In the genomic region with DNA sequence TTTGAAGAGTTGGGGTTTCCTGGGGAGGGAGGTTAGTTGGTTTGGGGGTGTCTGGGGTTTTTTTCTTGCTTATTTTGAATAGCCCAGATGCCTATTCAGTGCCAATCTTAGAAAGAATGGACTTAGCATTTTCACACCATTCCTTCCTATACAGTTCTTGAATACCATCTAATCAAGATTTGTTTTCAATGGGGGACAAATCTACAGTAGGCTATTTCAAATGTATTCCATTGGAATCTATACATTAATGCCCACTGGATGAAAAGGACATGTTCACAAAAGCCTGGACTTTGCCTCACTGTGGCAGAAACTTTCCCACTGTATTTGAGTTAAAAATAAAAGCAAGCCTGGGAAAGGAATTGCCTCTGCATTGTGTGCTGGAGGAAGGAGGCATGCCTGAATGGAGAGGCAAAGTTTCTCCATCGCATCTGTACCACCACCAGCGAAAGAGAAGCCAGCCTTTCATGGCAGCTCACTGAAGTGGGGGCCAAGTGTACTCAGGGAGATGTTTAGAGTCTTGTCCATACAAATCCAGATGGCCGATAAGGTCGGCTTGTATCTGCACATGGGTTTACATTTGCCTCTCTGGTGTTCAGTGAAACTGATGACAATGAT, we compare ENCODE assay signal across 26 mouse cellular contexts. TPM values are rescaled to one million over a fixed set of nuclear protein-coding genes. Genes with fewer than 3 reads are reported as not detected.
DNase-seq lines count a peak whose midpoint lies in the region; ATAC-seq and TF ChIP-seq lines count a peak whose summit lies in the region.
"Had no signal": no experiment of that assay in that cellular context is flagged by ENCODE, and none has a peak within 500 bp of the region (broad histone marks: within the 10 kb centered on the region; RNA-seq: fewer than 3 reads in every experiment).

No protein-coding gene starts in this region.

- ATAC-seq in forebrain, postnatal 0 days, result no peak
- peak; percentile 80 for ATAC-seq in forebrain, embryonic 14.5 days
- 0 out of 2 replicates have a peak, but pooled peaks have one; percentile 56 for ATAC-seq in hindbrain, embryonic 16.5 days
- no peak for ATAC-seq in midbrain, postnatal 0 days (ENCODE audit: low FRiP score)
- ATAC-seq: CD4-positive, CD25-positive, alpha-beta regulatory T cell, adult 4 months; lung, postnatal 0 days had no signal

- no peak overlapping the region for H3K4me2 ChIP-seq in forebrain, postnatal 0 days (ENCODE audit: low read depth)
- no peak overlapping the region for H3K4me2 ChIP-seq in forebrain, embryonic 14.5 days (ENCODE audit: low read length)
- no peak overlapping the region for H3K4me2 ChIP-seq in hindbrain, embryonic 16.5 days (ENCODE audit: low read length)
- H3K4me2 ChIP-seq in midbrain, postnatal 0 days (ENCODE audit: low read depth, low read length, poor library complexity, severe bottlenecking), result no peak overlapping the region
- H3K4me2 ChIP-seq: embryonic facial prominence, embryonic 15.5 days had no signal

- H3K4me3 ChIP-seq in forebrain, embryonic 10.5 days, result no peak overlapping the region
- no peak overlapping the region for H3K4me3 ChIP-seq in forebrain, postnatal 0 days (ENCODE audit: low read depth, low read length)
- no peak overlapping the region for H3K4me3 ChIP-seq in forebrain, embryonic 14.5 days (ENCODE audit: low read depth, low read length)
- no peak overlapping the region for H3K4me3 ChIP-seq in hindbrain, embryonic 16.5 days (ENCODE audit: low read length)
- H3K4me3 ChIP-seq in midbrain, postnatal 0 days (ENCODE audit: low read depth, low read length), result no peak overlapping the region
- H3K4me3 ChIP-seq: embryonic facial prominence, embryonic 15.5 days; limb, embryonic 12.5 days; myocyte had no signal

- no peak for DNase-seq in forebrain, embryonic 10.5 days (ENCODE audit: extremely low spot score, low spot score)
- no peak for DNase-seq in forebrain, postnatal 0 days
- peak; percentile 69 for DNase-seq in forebrain, embryonic 14.5 days (ENCODE audit: low spot score)
- no peak for DNase-seq in midbrain, postnatal 0 days (ENCODE audit: low spot score)
- DNase-seq in cerebellum, postnatal 4 days (ENCODE audit: low spot score in 2 of 2), result no peak
- DNase-seq in heart, adult 8-10 months (ENCODE audit: low spot score), result no peak
- no peak for DNase-seq in spleen, adult 18-20 months
- DNase-seq: adrenal gland, postnatal 36 days; cerebellum, adult 9-10 months; heart, adult 18-20 months; heart, postnatal 10 days; thymus, postnatal 4 days had no signal

- H3K27ac ChIP-seq in forebrain, embryonic 10.5 days, result peak overlapping the region; percentile 88
- no peak overlapping the region for H3K27ac ChIP-seq in forebrain, postnatal 0 days (ENCODE audit: low read depth, low read length)
- peak overlapping the region; percentile 49 for H3K27ac ChIP-seq in forebrain, embryonic 14.5 days (ENCODE audit: low read depth, low read length)
- H3K27ac ChIP-seq in hindbrain, embryonic 16.5 days (ENCODE audit: low read depth, low read length), result no peak overlapping the region; the same call in 1 of the 2 replicates
- 0 out of 2 replicates have a peak overlapping the region, but pooled peaks have one; percentile 2 for H3K27ac ChIP-seq in midbrain, postnatal 0 days (ENCODE audit: low read depth, low read length)
- H3K27ac ChIP-seq: embryonic facial prominence, embryonic 15.5 days; kidney, postnatal 0 days; limb, embryonic 12.5 days; liver, embryonic 14.5 days had no signal

- 46% methylated on average over 4 of the region's 4 CpGs for WGBS in forebrain, embryonic 10.5 days
- 10% methylated on average over 4 of the region's 4 CpGs for WGBS in forebrain, postnatal 0 days
- 6% methylated on average over 4 of the region's 4 CpGs for WGBS in forebrain, embryonic 14.5 days
- 24% methylated on average over 4 of the region's 4 CpGs for WGBS in hindbrain, embryonic 16.5 days
- WGBS in midbrain, postnatal 0 days, result 22% methylated on average over 4 of the region's 4 CpGs

- no peaks in the 10 kb centered on the region for H3K27me3 ChIP-seq in forebrain, embryonic 10.5 days (ENCODE audit: poor library complexity, severe bottlenecking)
- no peaks in the 10 kb centered on the region for H3K27me3 ChIP-seq in forebrain, postnatal 0 days (ENCODE audit: insufficient read depth, low read length)
- H3K27me3 ChIP-seq in forebrain, embryonic 14.5 days (replicated peaks; ENCODE audit: control insufficient read depth, insufficient read depth, low read length), result no peaks in the 10 kb centered on the region
- H3K27me3 ChIP-seq in hindbrain, embryonic 16.5 days (replicated peaks; ENCODE audit: control insufficient read depth, insufficient read depth, low read length), result no peaks in the 10 kb centered on the region
- H3K27me3 ChIP-seq in midbrain, postnatal 0 days (ENCODE audit: insufficient read depth, low read length), result no peaks in the 10 kb centered on the region
- H3K27me3 ChIP-seq: embryonic facial prominence, embryonic 15.5 days; limb, embryonic 12.5 days had no signal

- H3K9ac ChIP-seq in forebrain, postnatal 0 days, result no peak overlapping the region
- H3K9ac ChIP-seq in forebrain, embryonic 14.5 days (ENCODE audit: low read length), result no peak overlapping the region
- H3K9ac ChIP-seq in hindbrain, embryonic 16.5 days (ENCODE audit: low read depth, low read length), result no peak overlapping the region
- H3K9ac ChIP-seq in midbrain, postnatal 0 days (replicated peaks; ENCODE audit: low read length, poor library complexity, severe bottlenecking), result no peak overlapping the region
- H3K9ac ChIP-seq: embryonic facial prominence, embryonic 15.5 days; limb, embryonic 12.5 days; liver, embryonic 14.5 days had no signal

- H3K4me1 ChIP-seq in forebrain, embryonic 10.5 days, result peaks cover 36% of the 10 kb centered on the region
- 0 out of 2 replicates have a peak, but pooled peaks cover 7% of the 10 kb centered on the region for H3K4me1 ChIP-seq in forebrain, postnatal 0 days (ENCODE audit: insufficient read depth)
- H3K4me1 ChIP-seq in forebrain, embryonic 14.5 days (ENCODE audit: control insufficient read depth, insufficient read depth, low read length), result peaks cover 11% of the 10 kb centered on the region
- H3K4me1 ChIP-seq in hindbrain, embryonic 16.5 days (ENCODE audit: control insufficient read depth, insufficient read depth, low read depth, low read length), result peaks cover 6% of the 10 kb centered on the region
- 0 out of 2 replicates have a peak, but pooled peaks cover 3% of the 10 kb centered on the region for H3K4me1 ChIP-seq in midbrain, postnatal 0 days (ENCODE audit: insufficient read depth, low read length)
- H3K4me1 ChIP-seq: embryonic facial prominence, embryonic 15.5 days had no signal

- peaks cover 8% of the 10 kb centered on the region; the same call in 1 of the 2 replicates for H3K9me3 ChIP-seq in forebrain, embryonic 10.5 days
- no peaks in the 10 kb centered on the region for H3K9me3 ChIP-seq in forebrain, postnatal 0 days (ENCODE audit: low read length)
- H3K9me3 ChIP-seq in forebrain, embryonic 14.5 days (replicated peaks; ENCODE audit: control insufficient read depth, low read length), result 0 out of 2 replicates have a peak, but pooled peaks cover 4% of the 10 kb centered on the region
- H3K9me3 ChIP-seq in hindbrain, embryonic 16.5 days (ENCODE audit: control insufficient read depth, low read length), result no peaks in the 10 kb centered on the region
- no peaks in the 10 kb centered on the region for H3K9me3 ChIP-seq in midbrain, postnatal 0 days (ENCODE audit: low read length)
- H3K9me3 ChIP-seq: embryonic facial prominence, embryonic 15.5 days; G1E; limb, embryonic 12.5 days had no signal

- TF ChIP-seq CTCF in forebrain, postnatal 0 days (IDR thresholded peaks at IDR 0.05; ENCODE audit: low read depth), result no peak
- TF ChIP-seq CTCF in midbrain, postnatal 0 days (IDR thresholded peaks at IDR 0.05), result no peak

- peaks cover 14% of the 10 kb centered on the region for H3K36me3 ChIP-seq in forebrain, embryonic 10.5 days (replicated peaks)
- peaks cover 15% of the 10 kb centered on the region for H3K36me3 ChIP-seq in forebrain, postnatal 0 days (ENCODE audit: insufficient read depth)
- H3K36me3 ChIP-seq in forebrain, embryonic 14.5 days (ENCODE audit: control insufficient read depth, insufficient read depth, low read length), result peaks cover 19% of the 10 kb centered on the region
- H3K36me3 ChIP-seq in hindbrain, embryonic 16.5 days (ENCODE audit: control insufficient read depth, insufficient read depth, low read length), result peaks cover 15% of the 10 kb centered on the region
- peaks cover 3% of the 10 kb centered on the region; the same call in 1 of the 2 replicates for H3K36me3 ChIP-seq in midbrain, postnatal 0 days (ENCODE audit: insufficient read depth, low read length)
- H3K36me3 ChIP-seq: G1E had no signal

RNA-seq across cellular contexts. Expression of a gene that starts 59.4 kb away (rescaled TPM):
- polyA plus RNA-seq in forebrain, embryonic 10.5 days (2016; fragmentation: Nextera tagmentation; extraction: Ambion mirVana), result not detected in 2 replicates
- 0.54 TPM in 1 of 2 replicates, not detected in the other for total RNA-seq in forebrain, postnatal 0 days (2014; rRNA removed)
- 0.17 TPM in 1 of 2 replicates, not detected in the other for polyA plus RNA-seq in forebrain, postnatal 0 days (2015; fragmentation: Nextera tagmentation; extraction: Ambion mirVana)
- not detected in 2 replicates for polyA plus RNA-seq in forebrain, embryonic 14.5 days (2014; fragmentation: Nextera tagmentation; extraction: Ambion mirVana)
- not detected in 2 replicates for polyA plus RNA-seq in hindbrain, embryonic 16.5 days (2015; fragmentation: Nextera tagmentation; extraction: Ambion mirVana)
- not detected in 2 replicates for total RNA-seq in midbrain, postnatal 0 days (2014; rRNA removed)
- 0.17 TPM in 1 of 2 replicates, not detected in the other for polyA plus RNA-seq in midbrain, postnatal 0 days (2015; fragmentation: Nextera tagmentation; extraction: Ambion mirVana)
- total RNA-seq in heart, adult 8-10 months (2022), result not detected
- total RNA-seq: adrenal gland, postnatal 36 days; G1E; gastrocnemius, adult 8-10 months; heart, adult 18-20 months; heart, postnatal 10 days; layer of hippocampus, adult 8-10 months; left cerebral cortex, adult 8-10 months had no signal
- polyA plus RNA-seq: G1E; intestine, embryonic 14.5 days; kidney, postnatal 0 days; limb, embryonic 12.5 days; liver, embryonic 14.5 days; lung, postnatal 0 days; testis, adult 2 months had no signal

Comparison
In these comparisons a context has a peak if more than half of its experiments do, and no peak if none do; other contexts are left out.
1. H3K27ac ChIP-seq: peak in forebrain, embryonic 10.5 days (single experiment), forebrain, embryonic 14.5 days (single experiment) and midbrain, postnatal 0 days (single experiment); none in forebrain, postnatal 0 days (single experiment) and hindbrain, embryonic 16.5 days (single experiment).
2. ATAC-seq: peak in forebrain, embryonic 14.5 days (single experiment) and hindbrain, embryonic 16.5 days (single experiment); none in forebrain, postnatal 0 days (single experiment) and midbrain, postnatal 0 days (single experiment).